Mouse (Mus musculus): ENCODE results near the gene Slc2a4. TPM values are rescaled to one million over a fixed set of nuclear protein-coding genes. Genes with fewer than 3 reads are reported as not detected.
"Not testable (repeated sequence)": the region's sequence is repeated elsewhere in the genome, so short reads cannot be mapped to it uniquely, and the experiment has no call there.

Slc2a4 gene
- polyA plus RNA-seq, 1 experiment from 2014 or later = 39.1 TPM

DNA sequence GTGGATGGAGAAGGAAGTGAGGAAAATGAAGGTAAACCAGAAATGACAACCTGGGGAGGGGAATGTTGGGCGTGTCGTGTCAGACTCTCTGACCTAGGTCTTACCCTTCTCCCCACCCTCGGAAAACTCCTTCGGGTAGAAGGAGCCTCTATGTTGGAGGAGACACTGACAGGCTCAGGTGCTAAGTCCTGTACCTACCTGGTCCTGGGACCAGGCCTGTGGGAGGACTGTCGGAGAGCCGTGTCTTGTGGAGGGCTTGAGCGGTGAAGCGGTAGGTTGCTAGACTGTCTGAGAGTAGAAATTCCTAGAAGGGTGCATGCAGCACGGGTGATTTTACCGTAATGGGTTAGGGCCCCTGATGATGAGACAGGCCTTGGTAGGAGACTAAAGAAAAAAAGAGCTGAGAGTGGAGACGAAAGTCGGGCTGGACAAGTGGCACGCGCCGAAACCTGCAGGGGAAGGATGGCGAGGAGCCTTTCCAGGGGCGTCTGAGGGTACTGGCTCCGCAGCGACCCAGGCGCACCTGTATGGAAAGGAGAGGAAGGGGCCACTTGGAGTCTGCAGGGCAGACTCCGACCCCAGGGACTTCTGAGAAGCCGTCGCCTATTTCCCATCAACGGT lies 16.8 kb upstream of the Slc2a4 start, which contains the start of gene Cldn7:
Gene Cldn7 (plus strand): TSS at position 130 of the 621 bp plus-strand sequence.
- H3K4me1 ChIP-seq (ENCODE audit: control insufficient read depth, insufficient read depth, low read length) = no peaks in the 10 kb centered on the region

DNA sequence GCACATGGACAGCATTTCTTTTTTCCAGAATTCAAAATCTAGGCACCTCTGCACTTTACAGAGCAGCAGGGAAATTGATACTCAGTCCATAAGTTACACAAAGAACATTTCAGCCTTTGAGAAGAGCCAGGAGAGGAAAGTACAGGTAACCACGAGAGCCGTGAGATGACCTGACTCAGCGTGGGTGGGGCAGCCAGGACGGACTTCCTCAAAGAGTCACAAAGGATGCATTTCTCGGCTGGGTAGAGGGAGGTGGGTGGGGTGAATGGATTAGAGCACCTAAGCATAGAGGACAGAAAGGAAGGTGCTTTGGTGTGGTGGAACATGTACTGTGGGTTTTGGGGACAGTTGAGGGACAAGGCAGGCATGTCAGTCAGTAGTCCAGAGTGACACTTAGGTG lies 13.9 kb upstream of the Slc2a4 start:
- Histone ChIP-seq H3K4me3 (replicated peaks; ENCODE audit: low read length) (no peak overlapping the region), H3K4me1 (ENCODE audit: control insufficient read depth, insufficient read depth, low read length) (no peaks in the 10 kb centered on the region), H3K36me3 (ENCODE audit: control insufficient read depth, insufficient read depth, low read length) (no peaks in the 10 kb centered on the region), H3K27me3 (ENCODE audit: control insufficient read depth, insufficient read depth, low read length) (peaks cover 33% of the 10 kb centered on the region), H3K27ac (ENCODE audit: low read length) (peak overlapping the region; percentile 57), H3K9me3 (replicated peaks; ENCODE audit: control insufficient read depth, low read length) (no peaks in the 10 kb centered on the region), H3K4me2 (ENCODE audit: low read depth, low read length) (no peak overlapping the region), H3K9ac (ENCODE audit: low read length) (no peak overlapping the region)
- WGBS = 27% methylated on average over 5 of the region's 5 CpGs
- ATAC-seq (ENCODE audit: insufficient read depth, low FRiP score) = no peak

More for the DNA sequence above, 16.8 kb upstream of the Slc2a4 start, which contains the start of gene Cldn7:
- H3K9ac ChIP-seq (ENCODE audit: low read length) = peak within 1 kb of the TSS; percentile 79
- 8% methylated on average over 24 of the region's 24 CpGs for WGBS
- H3K36me3 ChIP-seq (ENCODE audit: control insufficient read depth, insufficient read depth, low read length) = no peaks in the 10 kb centered on the region
- peak within 1 kb of the TSS; percentile 92 for H3K27ac ChIP-seq (ENCODE audit: low read length)
- ATAC-seq (ENCODE audit: insufficient read depth, low FRiP score) = no peak
- H3K9me3 ChIP-seq (replicated peaks; ENCODE audit: control insufficient read depth, low read length) = no peaks in the 10 kb centered on the region
- H3K27me3 ChIP-seq (ENCODE audit: control insufficient read depth, insufficient read depth, low read length) = peaks cover 39% of the 10 kb centered on the region
- peak within 1 kb of the TSS; percentile 57 for H3K4me3 ChIP-seq (replicated peaks; ENCODE audit: low read length)
- H3K4me2 ChIP-seq (ENCODE audit: low read depth, low read length) = peak within 1 kb of the TSS; percentile 57

DNA sequence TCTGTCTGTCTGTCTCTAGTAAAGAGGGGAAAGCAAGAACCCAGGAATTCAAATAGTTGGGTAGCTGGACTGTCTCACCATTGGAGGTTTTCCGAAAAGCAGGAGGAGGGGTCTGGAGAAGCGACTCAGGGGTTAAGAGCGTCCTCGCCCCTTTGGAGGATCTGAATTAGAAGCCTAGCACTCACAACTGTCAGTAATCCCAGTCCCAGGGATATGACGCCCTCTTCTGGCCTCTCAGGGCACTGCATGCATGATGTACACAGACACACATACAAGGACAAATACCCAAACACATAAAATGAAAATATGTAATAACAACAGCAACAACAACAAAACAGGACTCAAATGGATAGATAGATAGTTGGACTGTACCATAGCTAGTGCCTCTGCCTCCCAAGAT lies 12.6 kb upstream of the Slc2a4 start:
- no peaks in the 10 kb centered on the region for H3K36me3 ChIP-seq (ENCODE audit: control insufficient read depth, insufficient read depth, low read length)
- no peak overlapping the region for H3K27ac ChIP-seq (ENCODE audit: low read length)
- no peaks in the 10 kb centered on the region for H3K4me1 ChIP-seq (ENCODE audit: control insufficient read depth, insufficient read depth, low read length)
- no peak overlapping the region for H3K4me3 ChIP-seq (replicated peaks; ENCODE audit: low read length)
- peaks cover 27% of the 10 kb centered on the region for H3K27me3 ChIP-seq (ENCODE audit: control insufficient read depth, insufficient read depth, low read length)
- H3K9me3 ChIP-seq (replicated peaks; ENCODE audit: control insufficient read depth, low read length) = no peaks in the 10 kb centered on the region
- 34% methylated on average over 5 of the region's 5 CpGs for WGBS
- H3K9ac ChIP-seq (ENCODE audit: low read length) = no peak overlapping the region
- ATAC-seq (ENCODE audit: insufficient read depth, low FRiP score) = no peak
- no peak overlapping the region for H3K4me2 ChIP-seq (ENCODE audit: low read depth, low read length)

DNA sequence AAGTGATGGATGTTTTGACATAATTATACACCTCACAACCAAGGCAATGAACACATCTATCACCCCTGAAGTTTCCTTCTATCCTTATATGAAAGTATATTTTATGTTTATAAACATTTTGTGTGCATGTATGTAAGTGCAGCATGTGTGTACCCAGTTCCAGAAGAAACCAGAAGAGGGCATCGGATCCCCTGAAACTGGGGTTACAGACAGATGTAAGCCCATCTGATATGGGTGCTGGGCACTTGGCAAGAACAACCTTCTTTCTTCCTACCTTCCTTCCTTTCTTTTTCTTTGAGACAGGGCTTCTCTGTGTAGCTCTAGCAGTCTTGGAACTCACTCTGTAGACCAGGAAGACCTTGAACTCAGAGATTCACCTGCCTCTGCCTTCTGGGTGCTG lies 8.2 kb upstream of the Slc2a4 start:
- no peak overlapping the region for H3K4me3 ChIP-seq (replicated peaks; ENCODE audit: low read length)
- H3K4me2 ChIP-seq (ENCODE audit: low read depth, low read length) = no peak overlapping the region
- H3K27me3 ChIP-seq (ENCODE audit: control insufficient read depth, insufficient read depth, low read length) = no peaks in the 10 kb centered on the region
- no peak overlapping the region for H3K27ac ChIP-seq (ENCODE audit: low read length)
- no peaks in the 10 kb centered on the region for H3K36me3 ChIP-seq (ENCODE audit: control insufficient read depth, insufficient read depth, low read length)
- H3K9ac ChIP-seq (ENCODE audit: low read length) = no peak overlapping the region
- no peak for ATAC-seq (ENCODE audit: insufficient read depth, low FRiP score)
- no peaks in the 10 kb centered on the region for H3K9me3 ChIP-seq (replicated peaks; ENCODE audit: control insufficient read depth, low read length)
- WGBS = 72% methylated on average over 1 of the region's 1 CpGs
- no peaks in the 10 kb centered on the region for H3K4me1 ChIP-seq (ENCODE audit: control insufficient read depth, insufficient read depth, low read length)

DNA sequence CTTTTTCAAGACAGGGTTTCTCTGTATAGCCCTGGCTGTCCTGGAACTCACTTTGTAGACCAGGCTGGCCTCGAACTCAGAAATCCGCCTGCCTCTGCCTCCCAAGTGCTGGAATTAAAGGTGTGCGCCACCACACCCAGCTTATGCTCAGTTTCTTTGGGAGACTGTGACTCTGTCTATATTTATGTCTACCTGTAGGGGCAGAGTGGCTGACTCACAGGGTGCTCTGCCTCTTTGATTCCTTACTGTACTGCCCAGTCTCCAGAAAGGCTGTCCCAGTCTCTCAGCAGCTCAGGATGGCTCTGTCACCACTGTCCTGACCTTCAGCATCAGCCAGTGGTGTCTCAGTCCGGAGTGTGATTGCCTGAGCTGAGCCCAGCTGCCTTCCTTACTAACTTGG lies 7.6 kb upstream of the Slc2a4 start:
- H3K4me2 ChIP-seq (ENCODE audit: low read depth, low read length); H3K4me3 ChIP-seq (replicated peaks; ENCODE audit: low read length); H3K9ac ChIP-seq (ENCODE audit: low read length); H3K9me3 ChIP-seq (replicated peaks; ENCODE audit: control insufficient read depth, low read length); H3K27ac ChIP-seq (ENCODE audit: low read length); H3K36me3 ChIP-seq (ENCODE audit: control insufficient read depth, insufficient read depth, low read length); ATAC-seq (ENCODE audit: insufficient read depth, low FRiP score); H3K4me1 ChIP-seq (ENCODE audit: control insufficient read depth, insufficient read depth, low read length); H3K27me3 ChIP-seq (ENCODE audit: control insufficient read depth, insufficient read depth, low read length): not testable (repeated sequence)
- WGBS = 79% methylated on average over 3 of the region's 4 CpGs

DNA sequence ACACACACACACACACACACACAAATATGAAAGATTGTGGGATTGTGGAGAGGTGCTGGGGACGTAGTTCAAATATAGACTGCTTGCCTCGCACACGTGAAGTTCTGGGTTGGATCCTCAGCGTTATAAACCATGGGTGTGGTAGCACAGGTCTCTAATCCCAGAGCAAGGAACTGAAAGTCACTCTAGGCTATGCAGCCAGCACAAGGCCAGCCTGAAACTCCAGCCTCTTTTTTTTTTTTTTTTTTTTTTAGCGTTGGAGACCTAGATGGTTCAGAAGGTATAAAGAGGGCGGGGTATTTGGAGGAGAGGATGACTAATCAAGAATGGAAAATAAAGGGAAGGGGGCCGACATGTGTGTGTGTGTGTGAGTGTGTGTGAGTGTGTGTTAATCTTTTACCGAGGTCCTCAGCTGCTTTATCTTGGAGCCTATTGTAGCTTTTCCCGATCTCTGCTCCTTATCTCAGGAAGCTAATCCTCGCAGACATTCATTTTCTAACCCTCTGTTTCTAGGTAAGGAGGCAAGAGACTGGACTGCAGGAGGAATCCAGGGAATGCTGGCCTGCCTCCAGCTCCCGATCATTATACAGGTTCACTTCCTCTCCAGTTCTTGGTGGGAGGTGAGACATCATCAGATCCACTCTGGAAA lies 5.4 kb upstream of the Slc2a4 start:
- H3K9me3 ChIP-seq (replicated peaks; ENCODE audit: control insufficient read depth, low read length) = no peaks in the 10 kb centered on the region
- no peaks in the 10 kb centered on the region for H3K27me3 ChIP-seq (ENCODE audit: control insufficient read depth, insufficient read depth, low read length)
- H3K4me3 ChIP-seq (replicated peaks; ENCODE audit: low read length) = no peak overlapping the region
- no peak overlapping the region for H3K9ac ChIP-seq (ENCODE audit: low read length)
- H3K4me2 ChIP-seq (ENCODE audit: low read depth, low read length) = no peak overlapping the region
- WGBS = 36% methylated on average over 11 of the region's 11 CpGs
- no peak overlapping the region for H3K27ac ChIP-seq (ENCODE audit: low read length)
- H3K36me3 ChIP-seq (ENCODE audit: control insufficient read depth, insufficient read depth, low read length) = no peaks in the 10 kb centered on the region
- H3K4me1 ChIP-seq (ENCODE audit: control insufficient read depth, insufficient read depth, low read length) = 0 out of 2 replicates have a peak, but pooled peaks cover 4% of the 10 kb centered on the region
- no peak for ATAC-seq (ENCODE audit: insufficient read depth, low FRiP score)

DNA sequence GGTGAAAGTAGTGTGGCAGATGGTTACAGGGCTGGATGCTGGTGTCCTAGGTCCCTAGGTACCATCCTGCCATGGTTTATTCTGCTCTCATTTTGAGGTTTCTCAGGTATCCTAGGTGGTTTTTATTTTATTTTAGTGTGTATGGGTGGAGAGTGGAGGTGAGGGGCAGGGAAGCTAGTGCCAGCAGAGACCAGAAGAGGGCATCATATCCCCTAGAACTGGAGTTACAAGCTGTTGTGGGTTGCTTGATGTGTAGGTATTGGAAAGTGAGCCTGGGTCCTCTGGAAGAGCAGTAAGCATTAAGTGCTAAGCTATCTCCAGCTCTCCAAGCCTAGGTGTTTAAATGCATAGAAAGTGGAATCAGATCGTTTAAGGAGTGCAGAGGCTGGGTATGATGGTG lies 4.3 kb upstream of the Slc2a4 start:
- H3K36me3 ChIP-seq (ENCODE audit: control insufficient read depth, insufficient read depth, low read length) = no peaks in the 10 kb centered on the region
- no peak overlapping the region for H3K4me3 ChIP-seq (replicated peaks; ENCODE audit: low read length)
- no peak for ATAC-seq (ENCODE audit: insufficient read depth, low FRiP score)
- H3K27ac ChIP-seq (ENCODE audit: low read length) = no peak overlapping the region
- H3K4me1 ChIP-seq (ENCODE audit: control insufficient read depth, insufficient read depth, low read length) = peaks cover 12% of the 10 kb centered on the region
- H3K9me3 ChIP-seq (replicated peaks; ENCODE audit: control insufficient read depth, low read length) = no peaks in the 10 kb centered on the region
- no peak overlapping the region for H3K9ac ChIP-seq (ENCODE audit: low read length)
- 31% methylated on average over 1 of the region's 1 CpGs for WGBS
- H3K4me2 ChIP-seq (ENCODE audit: low read depth, low read length) = no peak overlapping the region
- no peaks in the 10 kb centered on the region for H3K27me3 ChIP-seq (ENCODE audit: control insufficient read depth, insufficient read depth, low read length)

DNA sequence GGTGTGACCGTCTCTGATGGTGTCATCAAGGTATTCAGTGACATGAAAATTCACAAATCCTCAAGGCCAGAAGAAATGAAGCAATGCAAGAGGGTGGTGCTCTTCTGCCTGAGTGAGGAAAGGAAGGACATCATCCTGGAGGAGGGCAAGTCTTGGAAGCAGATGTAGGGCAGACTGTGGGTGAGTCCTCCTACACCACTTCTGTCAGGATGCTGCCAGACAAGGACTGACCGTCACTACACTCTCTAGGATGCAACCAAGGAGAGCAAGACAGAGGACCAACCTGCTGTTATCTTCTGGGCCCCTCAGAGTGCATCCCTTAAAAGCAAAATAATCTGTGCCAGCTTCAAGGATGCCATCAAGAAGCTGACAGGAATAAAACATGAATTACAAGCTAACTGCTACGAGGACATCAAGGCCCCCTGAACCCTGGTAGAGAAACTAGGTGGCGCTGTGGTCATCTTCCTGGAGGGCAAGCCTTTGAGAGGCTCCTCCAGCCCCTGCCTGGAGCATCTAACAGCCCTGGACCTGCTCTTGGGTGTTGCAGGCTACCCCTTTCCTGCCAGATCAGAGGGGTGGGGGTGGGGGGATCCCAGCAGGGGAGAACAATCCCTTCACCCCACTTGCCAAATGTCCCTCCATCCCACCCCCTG lies 2.9 kb upstream of the Slc2a4 start:
- H3K4me2 ChIP-seq (ENCODE audit: low read depth, low read length) = no peak overlapping the region
- no peaks in the 10 kb centered on the region for H3K36me3 ChIP-seq (ENCODE audit: control insufficient read depth, insufficient read depth, low read length)
- H3K4me1 ChIP-seq (ENCODE audit: control insufficient read depth, insufficient read depth, low read length) = peaks cover 25% of the 10 kb centered on the region
- WGBS = 48% methylated on average over 4 of the region's 4 CpGs
- no peak overlapping the region for H3K4me3 ChIP-seq (replicated peaks; ENCODE audit: low read length)
- H3K27me3 ChIP-seq (ENCODE audit: control insufficient read depth, insufficient read depth, low read length) = no peaks in the 10 kb centered on the region
- ATAC-seq (ENCODE audit: insufficient read depth, low FRiP score) = no peak
- H3K9me3 ChIP-seq (replicated peaks; ENCODE audit: control insufficient read depth, low read length) = no peaks in the 10 kb centered on the region
- H3K9ac ChIP-seq (ENCODE audit: low read length) = no peak overlapping the region
- H3K27ac ChIP-seq (ENCODE audit: low read length) = no peak overlapping the region

DNA sequence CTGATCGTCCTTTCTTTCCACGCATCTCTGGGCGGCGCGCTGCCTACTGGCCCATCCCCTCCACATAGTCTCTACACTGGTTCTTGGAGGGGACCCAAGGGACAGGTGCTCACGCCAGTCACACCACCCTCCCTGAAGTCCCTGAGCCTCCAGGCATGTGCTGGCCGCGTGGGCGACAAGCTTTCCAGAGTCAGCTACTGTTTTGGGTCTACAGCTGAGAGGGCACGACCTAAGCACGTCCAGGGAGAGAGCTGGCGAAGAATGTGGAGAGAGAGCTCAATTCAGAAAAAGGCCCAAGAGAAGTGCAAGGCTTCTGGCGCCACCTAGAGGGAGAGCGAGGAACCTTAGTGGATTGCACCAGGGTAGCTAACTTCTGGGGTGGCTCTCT lies 769 bp upstream of the Slc2a4 start:
- H3K9ac ChIP-seq (ENCODE audit: low read length) = peak overlapping the region; percentile 68
- no peaks in the 10 kb centered on the region for H3K9me3 ChIP-seq (replicated peaks; ENCODE audit: control insufficient read depth, low read length)
- peaks cover 26% of the 10 kb centered on the region for H3K4me1 ChIP-seq (ENCODE audit: control insufficient read depth, insufficient read depth, low read length)
- peak overlapping the region; percentile 65 for H3K4me3 ChIP-seq (replicated peaks; ENCODE audit: low read length)
- peak overlapping the region; percentile 75 for H3K27ac ChIP-seq (ENCODE audit: low read length)
- H3K27me3 ChIP-seq (ENCODE audit: control insufficient read depth, insufficient read depth, low read length) = no peaks in the 10 kb centered on the region
- H3K4me2 ChIP-seq (ENCODE audit: low read depth, low read length) = peak overlapping the region; percentile 77
- 0 out of 2 replicates have a peak, but pooled peaks cover 8% of the 10 kb centered on the region for H3K36me3 ChIP-seq (ENCODE audit: control insufficient read depth, insufficient read depth, low read length)
- WGBS = under 1% methylated on average over 14 of the region's 14 CpGs
- peak; percentile 35; the same call in 1 of the 2 replicates for ATAC-seq (ENCODE audit: insufficient read depth, low FRiP score)
